Mouse (Mus musculus): Measurements from ENCODE around the gene Hist1h2ai.

Hist1h2ai gene

DNA sequence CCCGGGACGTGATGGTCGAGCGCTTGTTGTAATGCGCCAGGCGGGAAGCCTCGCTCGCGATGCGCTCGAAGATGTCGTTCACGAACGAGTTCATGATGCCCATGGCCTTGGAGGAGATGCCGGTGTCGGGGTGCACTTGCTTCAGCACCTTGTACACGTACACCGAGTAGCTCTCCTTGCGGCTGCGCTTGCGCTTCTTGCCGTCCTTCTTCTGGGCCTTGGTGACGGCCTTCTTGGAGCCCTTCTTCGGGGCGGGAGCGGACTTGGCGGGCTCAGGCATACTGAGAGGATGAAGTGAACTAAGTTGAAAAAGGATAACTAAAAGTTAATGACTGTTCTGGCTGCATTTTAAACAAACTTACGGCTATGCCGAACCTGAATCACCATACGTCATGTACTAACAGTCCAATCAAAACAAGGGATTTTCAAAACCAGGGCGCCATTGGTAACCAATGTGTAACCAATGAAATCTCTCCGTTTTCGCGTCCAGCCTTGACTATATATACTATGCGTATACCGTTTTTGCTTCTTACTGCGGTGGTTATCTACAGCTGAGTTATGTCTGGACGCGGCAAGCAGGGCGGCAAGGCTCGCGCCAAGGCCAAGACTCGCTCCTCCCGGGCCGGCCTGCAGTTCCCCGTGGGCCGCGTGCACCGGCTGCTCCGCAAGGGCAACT is at the start of gene Hist1h2ai, which contains the start of gene Hist1h2bl:
Gene Hist1h2ai, plus strand, starts transcription at position 559 of the 676 bp plus-strand sequence.
Gene Hist1h2bl, minus strand, starts transcription at position 280 of the 676 bp plus-strand sequence.
- in situ Hi-C loops (cut with MseI, MboI): loop anchor here in 1 of 2 experiments (25.0 kb wide), 1 partner anchor 321 kb away; the partner anchor contains the start of genes Hist1h2ag, Hist1h2ah, Hist1h2bj and Hist1h2bk

DNA sequence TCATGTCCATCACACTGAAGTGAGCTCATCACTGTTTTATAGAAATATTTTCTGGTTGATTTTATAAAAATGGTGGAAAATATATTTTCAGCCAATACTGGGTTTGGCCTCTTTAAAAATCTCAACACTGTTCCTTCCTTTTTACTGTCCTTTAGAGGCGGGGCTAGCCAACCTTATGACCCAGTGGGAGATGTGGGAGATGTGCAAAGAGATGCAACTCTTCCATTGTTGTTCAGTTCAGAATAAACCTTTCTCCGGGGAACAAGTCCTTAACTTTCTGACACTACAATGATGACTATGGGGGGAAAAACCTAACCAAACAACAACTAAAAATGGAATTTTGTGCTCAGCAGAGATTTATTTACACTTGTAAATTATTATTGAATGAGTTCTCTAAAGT is 38.9 kb upstream of the Hist1h2ai start, which contains the start of gene Olfr1360:
Gene Olfr1360, minus strand, starts transcription at position 101 of the 400 bp plus-strand sequence.
- in situ Hi-C loops (cut with MseI, MboI): no loop called here

DNA sequence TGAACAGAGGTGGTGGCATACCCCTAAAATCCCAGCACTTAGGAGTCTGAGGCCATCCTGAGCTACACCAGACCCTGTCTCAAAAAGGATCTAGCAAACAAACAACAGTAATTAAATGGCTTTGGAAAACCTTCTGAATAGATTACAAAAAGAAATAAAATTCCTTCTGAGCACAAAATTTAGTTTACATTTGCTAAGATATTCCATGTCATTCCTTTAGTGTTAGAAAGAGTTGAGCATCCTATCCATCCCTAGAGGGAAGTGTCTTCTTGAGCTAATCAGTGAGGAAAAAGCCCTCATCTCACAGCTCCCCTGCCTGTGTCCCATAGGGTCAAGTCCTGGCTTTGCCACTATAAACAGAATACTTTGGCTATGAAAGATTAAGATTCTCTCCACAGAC is 18.4 kb upstream of the Hist1h2ai start, which contains the start of gene Olfr1359:
Gene Olfr1359, plus strand, starts transcription at position 301 of the 400 bp plus-strand sequence.
- in situ Hi-C loops (cut with MseI, MboI): no loop called here

DNA sequence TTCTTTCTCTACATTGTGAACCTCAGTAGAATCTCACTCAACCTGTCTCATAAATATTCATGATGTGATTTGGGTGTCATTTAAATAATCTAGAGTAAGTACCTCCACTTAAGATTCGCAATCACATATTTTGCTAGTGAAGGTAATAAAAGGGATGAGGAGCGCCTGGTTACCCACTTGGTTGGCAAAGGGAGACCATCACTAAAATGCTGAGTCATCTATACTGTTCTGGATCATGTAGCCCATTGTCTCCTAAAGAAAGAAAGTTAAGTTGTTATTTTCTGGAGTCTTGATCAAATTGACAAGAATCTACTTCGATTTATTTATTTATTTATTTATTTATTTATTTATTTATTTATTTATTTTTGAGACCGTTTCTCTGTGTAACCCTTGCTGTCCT is 9.6 kb upstream of the Hist1h2ai start:
- in situ Hi-C loops (cut with MseI, MboI): loop anchor here in 1 of 2 experiments (25.0 kb wide), 1 partner anchor 331 kb away; the partner anchor contains the start of genes Hist1h2ag, Hist1h2ah, Hist1h2bj and Hist1h2bk

DNA sequence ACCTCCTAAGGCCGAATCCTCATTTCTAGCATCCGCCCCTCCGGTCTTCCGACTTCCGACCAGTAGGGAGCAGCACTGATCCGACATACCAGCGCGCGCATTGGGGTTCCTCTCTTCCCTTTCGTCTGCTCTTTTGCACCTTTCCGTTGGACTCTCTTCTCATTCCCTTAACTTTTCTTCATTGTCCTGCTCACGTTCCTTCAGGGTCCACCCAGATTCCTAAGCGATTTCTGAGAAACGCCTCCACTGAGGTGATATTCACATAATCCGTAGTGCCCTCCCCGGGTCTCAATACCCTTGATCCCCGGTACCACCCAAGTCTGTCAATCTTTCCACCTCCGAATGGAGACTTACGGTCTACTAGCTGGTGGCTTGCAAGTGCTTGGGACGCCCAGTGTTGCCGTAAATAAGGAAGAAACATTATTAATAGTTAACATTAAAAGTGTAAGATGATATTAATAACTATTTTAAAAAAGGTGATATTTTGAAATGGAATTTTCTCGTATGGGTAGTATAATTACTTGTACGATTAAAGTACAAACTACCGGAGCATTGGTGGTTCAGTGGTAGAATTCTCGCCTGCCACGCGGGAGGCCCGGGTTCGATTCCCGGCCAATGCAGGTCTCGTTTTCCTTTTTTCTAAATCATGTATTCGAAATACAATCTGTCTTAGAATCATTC is 6.1 kb upstream of the Hist1h2ai start:
- in situ Hi-C loops (cut with MseI, MboI): loop anchor here in 1 of 2 experiments (25.0 kb wide), 1 partner anchor 327 kb away; the partner anchor contains the start of genes Hist1h2ag, Hist1h2ah, Hist1h2bj and Hist1h2bk

DNA sequence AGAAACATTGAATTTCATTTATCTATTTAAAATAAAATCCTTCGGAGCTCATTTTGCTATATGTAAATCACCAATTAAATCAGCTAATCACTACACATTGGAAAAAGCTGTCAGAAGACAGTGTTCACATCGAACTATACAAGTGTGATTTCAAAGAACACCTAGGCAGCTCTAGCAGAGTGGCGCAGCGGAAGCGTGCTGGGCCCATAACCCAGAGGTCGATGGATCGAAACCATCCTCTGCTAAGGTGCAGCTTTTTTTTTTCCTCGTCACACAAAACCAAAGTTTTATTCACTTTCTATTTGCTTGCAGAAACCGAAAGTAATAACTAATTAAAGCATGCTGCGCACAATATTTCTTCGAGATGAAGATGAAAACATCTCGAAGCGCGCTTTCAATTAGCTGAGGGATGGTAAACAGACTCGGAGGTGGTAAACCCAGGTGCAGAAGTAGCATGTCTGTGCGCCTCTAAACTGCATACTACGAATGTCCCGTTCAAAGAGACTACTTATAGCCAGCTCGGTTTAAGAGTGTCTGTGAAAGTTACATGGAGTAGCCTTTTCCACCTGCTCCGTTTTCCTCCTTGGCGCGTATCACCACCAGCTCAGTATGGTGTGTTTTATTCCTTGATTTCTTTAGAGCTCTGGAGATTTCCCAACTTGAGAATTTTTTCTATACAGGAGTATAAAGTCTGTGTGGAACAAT is 5.2 kb upstream of the Hist1h2ai start:
- in situ Hi-C loops (cut with MseI, MboI): loop anchor here in 1 of 2 experiments (25.0 kb wide), 1 partner anchor 326 kb away; the partner anchor contains the start of genes Hist1h2ag, Hist1h2ah, Hist1h2bj and Hist1h2bk

DNA sequence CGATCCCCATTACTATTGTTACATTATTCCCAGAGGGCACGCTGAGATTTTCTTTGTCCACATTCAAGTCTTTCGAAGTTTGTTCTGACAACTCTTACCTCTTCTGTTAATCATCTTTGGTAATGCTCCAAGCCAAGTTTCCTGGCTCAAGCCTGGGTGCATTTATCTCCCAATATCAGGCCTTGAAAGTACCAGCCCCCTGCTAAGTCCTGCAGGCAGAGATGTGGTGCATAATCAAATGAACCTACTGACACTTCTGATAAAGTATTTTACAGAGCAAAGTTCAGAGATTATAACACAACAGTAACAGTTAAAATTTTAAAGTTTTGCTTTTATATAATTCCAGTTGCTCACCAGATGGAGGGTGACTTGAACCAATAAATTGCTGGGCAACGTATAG is 4.5 kb upstream of the Hist1h2ai start:
- in situ Hi-C loops (cut with MseI, MboI): loop anchor here in 1 of 2 experiments (25.0 kb wide), 1 partner anchor 326 kb away; the partner anchor contains the start of genes Hist1h2ag, Hist1h2ah, Hist1h2bj and Hist1h2bk

DNA sequence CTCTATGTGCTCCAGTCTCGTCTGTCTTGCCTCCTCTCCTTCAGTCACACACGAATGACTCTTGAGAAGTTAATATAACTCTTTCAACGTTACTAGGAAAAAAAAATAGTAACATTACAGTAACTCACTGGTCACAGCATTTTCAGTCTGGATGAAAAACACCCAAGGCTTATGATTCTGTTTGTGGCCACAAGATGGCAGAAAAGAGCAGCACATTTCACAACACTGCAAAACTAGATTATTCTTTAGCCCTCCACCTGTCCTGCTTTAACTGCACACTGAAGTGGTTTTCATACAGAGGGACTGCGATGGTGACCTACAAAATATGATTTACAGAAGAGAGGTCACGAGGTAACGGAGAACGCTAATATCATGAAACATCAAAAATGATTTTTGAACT is 1.5 kb upstream of the Hist1h2ai start:
- in situ Hi-C loops (cut with MseI, MboI): loop anchor here in 1 of 2 experiments (25.0 kb wide), 1 partner anchor 323 kb away; the partner anchor contains the start of genes Hist1h2ag, Hist1h2ah, Hist1h2bj and Hist1h2bk

DNA sequence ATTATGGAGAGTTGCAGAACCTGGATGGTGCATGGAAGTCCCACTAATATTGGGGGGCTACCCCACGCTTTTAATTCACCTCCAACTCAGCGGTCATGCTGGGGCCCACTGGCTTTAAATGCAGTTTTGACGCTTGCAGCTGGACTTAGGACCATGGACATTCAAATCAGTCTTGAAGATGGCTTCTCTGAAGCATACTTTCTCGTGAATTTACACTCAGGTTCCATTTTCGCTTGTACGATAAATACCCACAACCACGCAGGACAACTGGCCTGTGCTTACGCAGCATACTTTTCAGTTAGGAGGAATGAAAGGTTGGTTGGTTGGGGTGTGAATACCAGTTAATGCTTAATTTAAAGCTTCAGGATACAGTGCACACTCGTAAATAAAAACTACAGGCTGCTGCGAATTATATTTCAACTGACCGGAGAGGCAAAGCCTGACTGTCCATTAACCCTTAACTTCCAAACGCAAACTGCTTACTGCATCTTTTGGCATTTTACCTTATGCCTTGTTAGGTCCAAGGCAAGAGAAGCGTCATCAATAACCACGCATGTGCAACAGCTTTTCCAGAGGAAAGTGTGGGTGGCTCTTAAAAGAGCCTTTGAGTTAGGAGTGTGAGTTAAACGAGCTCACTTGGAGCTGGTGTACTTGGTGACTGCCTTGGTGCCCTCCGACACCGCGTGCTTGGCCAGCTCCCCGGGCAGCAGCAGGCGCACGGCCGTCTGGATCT is 925 bp upstream of the Hist1h2ai start:
- in situ Hi-C loops (cut with MseI, MboI): loop anchor here in 1 of 2 experiments (25.0 kb wide), 1 partner anchor 322 kb away; the partner anchor contains the start of genes Hist1h2ag, Hist1h2ah, Hist1h2bj and Hist1h2bk

DNA sequence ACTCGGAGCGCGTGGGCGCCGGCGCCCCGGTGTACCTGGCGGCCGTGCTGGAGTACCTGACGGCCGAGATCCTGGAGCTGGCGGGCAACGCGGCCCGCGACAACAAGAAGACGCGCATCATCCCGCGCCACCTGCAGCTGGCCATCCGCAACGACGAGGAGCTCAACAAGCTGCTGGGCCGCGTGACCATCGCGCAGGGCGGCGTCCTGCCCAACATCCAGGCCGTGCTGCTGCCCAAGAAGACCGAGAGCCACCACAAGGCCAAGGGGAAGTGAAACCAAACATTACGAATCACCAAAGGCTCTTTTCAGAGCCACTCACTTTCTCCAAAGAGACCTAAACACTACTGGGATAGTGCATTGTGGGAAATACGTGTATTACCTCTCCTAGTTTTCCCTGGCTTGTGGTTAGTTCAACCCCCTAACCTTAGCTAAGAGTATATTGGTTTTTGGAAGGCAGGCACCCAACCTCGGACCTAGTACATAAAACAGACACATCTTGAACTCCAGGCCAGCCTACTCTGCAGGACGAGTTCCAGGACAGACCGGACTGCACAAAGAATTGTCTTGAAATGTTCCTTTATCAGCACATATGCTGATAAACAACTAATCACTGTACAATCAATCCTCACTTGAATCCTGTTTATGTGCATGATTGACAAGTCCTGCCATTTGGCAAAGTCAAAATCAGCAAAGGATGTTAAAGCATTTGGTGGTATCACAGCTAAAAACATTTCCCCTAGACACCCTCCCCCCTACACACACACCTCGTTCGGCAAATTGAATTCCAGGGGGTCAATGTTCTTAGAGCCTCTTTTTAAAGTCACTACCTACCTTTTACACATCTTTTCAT is 544 bp downstream of the Hist1h2ai start:
- in situ Hi-C loops (cut with MseI, MboI): loop anchor here in 1 of 2 experiments (25.0 kb wide), 1 partner anchor 321 kb away; the partner anchor contains the start of genes Hist1h2ag, Hist1h2ah, Hist1h2bj and Hist1h2bk

DNA sequence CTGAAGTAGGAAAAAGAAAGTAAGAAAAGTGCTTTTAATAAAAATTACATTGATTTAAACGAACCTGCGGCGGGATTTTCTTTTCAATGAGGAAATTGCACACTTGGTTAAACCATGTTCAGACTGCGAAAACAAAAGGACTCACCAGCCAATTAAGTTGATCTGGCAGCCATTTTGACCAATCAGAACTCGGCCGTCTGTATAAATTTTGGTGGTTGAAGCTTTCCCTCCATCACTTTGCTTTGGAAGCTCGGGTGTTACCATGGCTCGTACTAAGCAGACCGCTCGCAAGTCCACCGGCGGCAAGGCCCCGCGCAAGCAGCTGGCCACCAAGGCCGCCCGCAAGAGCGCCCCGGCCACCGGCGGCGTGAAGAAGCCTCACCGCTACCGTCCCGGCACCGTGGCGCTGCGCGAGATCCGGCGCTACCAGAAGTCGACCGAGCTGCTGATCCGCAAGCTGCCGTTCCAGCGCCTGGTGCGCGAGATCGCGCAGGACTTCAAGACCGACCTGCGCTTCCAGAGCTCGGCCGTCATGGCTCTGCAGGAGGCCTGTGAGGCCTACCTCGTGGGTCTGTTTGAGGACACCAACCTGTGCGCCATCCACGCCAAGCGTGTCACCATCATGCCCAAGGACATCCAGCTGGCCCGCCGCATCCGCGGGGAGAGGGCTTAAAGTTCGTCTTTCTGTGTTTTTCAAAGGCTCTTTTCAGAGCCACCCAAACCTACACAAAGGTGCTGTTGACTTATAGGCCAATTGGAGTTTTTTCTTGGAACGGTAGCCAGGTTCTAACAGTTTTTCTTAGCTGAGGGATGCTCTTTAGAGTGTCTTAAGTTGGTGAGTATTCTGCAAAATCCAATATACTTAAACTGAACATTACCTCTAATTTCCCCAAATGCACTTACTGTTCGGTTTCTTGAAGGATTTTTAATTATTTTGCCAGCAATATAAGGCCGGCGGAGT is 1.5 kb downstream of the Hist1h2ai start, which contains the start of gene Hist1h3h:
Gene Hist1h3h, plus strand, starts transcription at position 263 of the 961 bp plus-strand sequence.
- in situ Hi-C loops (cut with MseI, MboI): loop anchor here in 1 of 2 experiments (25.0 kb wide), 1 partner anchor 320 kb away; the partner anchor contains the start of genes Hist1h2ag, Hist1h2ah, Hist1h2bj and Hist1h2bk

DNA sequence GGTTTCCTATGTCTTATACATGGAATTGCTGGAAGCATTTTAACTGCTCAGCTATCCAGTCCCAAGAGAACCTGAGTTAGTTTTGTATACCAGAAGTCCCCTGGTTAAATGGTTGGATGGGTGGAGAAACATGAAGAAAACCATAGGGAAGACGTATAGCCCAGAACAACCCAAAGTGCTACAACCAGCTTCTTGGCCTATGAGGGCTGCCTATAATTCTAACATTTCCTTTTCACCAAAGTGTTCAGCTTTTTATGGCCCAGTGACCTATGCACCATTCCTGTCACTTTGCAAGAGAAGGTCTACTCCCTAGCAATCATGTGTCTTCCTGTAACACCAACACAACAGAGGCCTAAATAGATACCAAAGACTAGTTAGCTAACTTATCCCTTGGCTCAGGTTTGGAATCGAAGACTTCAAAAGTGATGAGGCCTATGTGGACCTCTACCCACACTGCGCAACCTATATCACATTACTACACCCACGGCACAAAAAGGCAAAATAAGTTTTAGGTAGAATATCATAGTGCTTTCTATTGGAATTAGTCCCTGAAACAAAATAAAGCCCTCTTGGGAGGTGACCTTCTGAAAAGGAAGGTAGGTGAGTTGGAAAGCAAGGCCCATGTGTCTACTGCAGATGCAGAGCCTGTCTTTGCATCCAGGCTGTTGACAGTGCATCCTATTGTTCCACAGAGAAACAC is 2.3 kb downstream of the Hist1h2ai start:
- in situ Hi-C loops (cut with MseI, MboI): loop anchor here in 1 of 2 experiments (25.0 kb wide), 1 partner anchor 319 kb away; the partner anchor contains the start of genes Hist1h2ag, Hist1h2ah, Hist1h2bj and Hist1h2bk

DNA sequence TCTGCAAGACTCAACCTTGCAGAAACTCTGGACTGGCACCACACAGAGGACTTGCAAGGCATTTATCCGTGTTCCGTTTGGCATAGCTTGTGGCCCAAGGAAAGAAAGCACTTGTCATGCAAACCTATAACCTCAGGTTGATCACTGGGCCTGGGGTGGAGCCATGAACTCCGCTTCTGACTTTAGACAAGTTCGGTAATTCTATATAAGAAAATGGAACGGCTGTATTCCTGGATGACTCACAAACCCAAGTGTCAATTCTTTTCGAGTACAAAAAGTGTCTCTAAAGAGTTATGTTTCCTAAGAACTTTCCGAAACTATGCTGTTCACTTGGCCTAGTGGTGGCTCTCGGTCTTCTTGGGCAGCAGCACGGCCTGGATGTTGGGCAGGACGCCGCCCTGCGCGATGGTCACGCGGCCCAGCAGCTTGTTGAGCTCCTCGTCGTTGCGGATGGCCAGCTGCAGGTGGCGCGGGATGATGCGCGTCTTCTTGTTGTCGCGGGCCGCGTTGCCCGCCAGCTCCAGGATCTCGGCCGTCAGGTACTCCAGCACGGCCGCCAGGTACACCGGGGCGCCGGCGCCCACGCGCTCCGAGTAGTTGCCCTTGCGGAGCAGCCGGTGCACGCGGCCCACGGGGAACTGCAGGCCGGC is 5.0 kb downstream of the Hist1h2ai start:
- in situ Hi-C loops (cut with MseI, MboI): loop anchor here in 1 of 2 experiments (25.0 kb wide), 1 partner anchor 316 kb away; the partner anchor contains the start of genes Hist1h2ag, Hist1h2ah, Hist1h2bj and Hist1h2bk

DNA sequence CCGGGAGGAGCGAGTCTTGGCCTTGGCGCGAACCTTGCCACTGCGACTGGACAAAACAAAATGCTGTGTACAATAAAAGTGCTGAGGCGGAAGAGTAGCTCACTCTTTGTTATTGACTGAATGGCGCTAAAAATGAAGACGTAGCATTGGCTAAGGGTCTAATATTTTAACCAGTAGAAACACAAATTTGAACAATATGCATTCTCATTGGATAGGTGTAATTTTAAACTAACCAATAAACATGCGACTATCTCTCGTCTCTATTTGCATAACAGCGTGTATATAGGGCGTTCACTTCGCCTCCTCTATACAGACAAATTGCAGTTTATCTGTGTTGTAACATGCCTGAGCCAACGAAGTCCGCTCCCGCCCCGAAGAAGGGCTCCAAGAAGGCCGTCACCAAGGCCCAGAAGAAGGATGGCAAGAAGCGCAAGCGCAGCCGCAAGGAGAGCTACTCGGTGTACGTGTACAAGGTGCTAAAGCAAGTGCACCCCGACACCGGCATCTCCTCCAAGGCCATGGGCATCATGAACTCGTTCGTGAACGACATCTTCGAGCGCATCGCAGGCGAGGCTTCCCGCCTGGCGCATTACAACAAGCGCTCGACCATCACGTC is 5.6 kb downstream of the Hist1h2ai start, which contains the start of gene Hist1h2bm:
Gene Hist1h2bm, plus strand, starts transcription at position 288 of the 616 bp plus-strand sequence.
- in situ Hi-C loops (cut with MseI, MboI): loop anchor here in 1 of 2 experiments (25.0 kb wide), 1 partner anchor 315 kb away; the partner anchor contains the start of genes Hist1h2ag, Hist1h2ah, Hist1h2bj and Hist1h2bk

DNA sequence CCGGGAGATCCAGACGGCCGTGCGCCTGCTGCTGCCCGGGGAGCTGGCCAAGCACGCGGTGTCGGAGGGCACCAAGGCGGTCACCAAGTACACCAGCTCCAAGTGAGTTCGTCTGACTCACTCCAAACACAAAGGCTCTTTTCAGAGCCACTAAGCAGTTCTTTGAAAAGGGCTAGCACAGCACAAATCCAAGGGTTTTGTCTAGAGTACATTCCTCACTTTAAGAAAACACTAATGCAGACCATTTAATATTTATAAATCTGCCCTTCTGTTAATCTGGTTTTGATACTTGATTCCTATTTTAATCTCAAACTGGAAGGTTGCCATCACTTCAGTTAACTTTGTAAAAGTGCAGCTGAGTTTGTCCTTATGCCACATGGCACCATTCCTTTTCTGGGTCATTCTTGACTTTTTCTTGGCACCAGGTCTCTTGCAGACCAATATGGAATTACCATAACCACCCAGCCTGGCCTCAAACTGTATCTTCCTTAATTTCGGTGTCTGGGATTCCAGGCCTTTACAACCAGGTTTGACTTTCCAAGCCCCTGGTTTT is 6.2 kb downstream of the Hist1h2ai start:
- in situ Hi-C loops (cut with MseI, MboI): loop anchor here in 1 of 2 experiments (25.0 kb wide), 1 partner anchor 315 kb away; the partner anchor contains the start of genes Hist1h2ag, Hist1h2ah, Hist1h2bj and Hist1h2bk

Measured in mouse trophoblast stem cell (cell line).